Mouse (Mus musculus) MEL (cell line): Measurements from ENCODE around the gene Gng7. TPM values are rescaled to one million over a fixed set of nuclear protein-coding genes. Genes with fewer than 3 reads are reported as not detected.

Source experiments
- DNase-seq: peaks from one replicate; pipeline ENCODE4 v3.0.0; 2011; ENCODE audit warnings: low read depth, low spot score
- H3K27ac ChIP-seq: 2 replicates; pipeline ENCODE4 v1.5.1; 2012; ENCODE audit warnings: low read depth, mild to moderate bottlenecking, control low read depth, low read length, moderate library complexity; ENCODE audit not compliant: control insufficient read depth
- H3K27me3 ChIP-seq, 2 experiments: fragments of 150-350 bp in 1 of 2; sonication (generic) in 1 of 2; 2 replicates each; pipeline ENCODE4 v1.6.1; 2012; ENCODE audit warnings: low read length in 2 of 2, mild to moderate bottlenecking in 2 of 2, improper control_type of control experiment in 1 of 2, moderate library complexity in 1 of 2; ENCODE audit not compliant: insufficient read depth in 2 of 2, control insufficient read depth in 1 of 2
- H3K36me3 ChIP-seq, 2 experiments: 2 replicates each; pipeline ENCODE4 v1.6.1; 2012 to 2014; ENCODE audit warnings: low read length in 2 of 2, improper control_type of control experiment in 1 of 2, inconsistent platforms in 1 of 2, mild to moderate bottlenecking in 1 of 2; ENCODE audit not compliant: insufficient read depth in 2 of 2, control insufficient read depth in 1 of 2
- H3K4me1 ChIP-seq, 2 experiments: fragments of 150-350 bp in 1 of 2; sonication (generic) in 1 of 2; 2 replicates each; pipeline ENCODE4 v1.6.1; 2012; ENCODE audit warnings: low read length in 2 of 2, improper control_type of control experiment in 1 of 2, mild to moderate bottlenecking in 1 of 2; ENCODE audit not compliant: insufficient read depth in 2 of 2, control insufficient read depth in 1 of 2
- H3K4me3 ChIP-seq, 2 experiments: fragments of 150-350 bp in 1 of 2; sonication (generic) in 1 of 2; 2 replicates each; pipeline ENCODE4 v1.5.1; 2012; ENCODE audit warnings: low read depth in 2 of 2, low read length in 2 of 2, mild to moderate bottlenecking in 2 of 2, moderate library complexity in 2 of 2, control low read depth in 1 of 2, improper control_type of control experiment in 1 of 2; ENCODE audit not compliant: control insufficient read depth in 1 of 2, insufficient read depth in 1 of 2
- H3K79me2 ChIP-seq: 2 replicates; pipeline ENCODE4 v1.6.1; 2012; ENCODE audit warnings: mild to moderate bottlenecking, low read length, moderate library complexity; ENCODE audit not compliant: control insufficient read depth, poor library complexity, insufficient read depth
- H3K9ac ChIP-seq: 2 replicates; pipeline ENCODE4 v1.6.1; 2012; ENCODE audit warnings: low read depth, mild to moderate bottlenecking, control low read depth, low read length, moderate library complexity; ENCODE audit not compliant: control insufficient read depth, poor library complexity, severe bottlenecking
- H3K9me3 ChIP-seq: fragments of 150-350 bp; sonication (generic); replicated peaks from 2 replicates; pipeline ENCODE4 v1.6.1; 2012; ENCODE audit warnings: mild to moderate bottlenecking, low read length, improper control_type of control experiment, moderate library complexity; ENCODE audit not compliant: insufficient read depth
- BHLHE40 ChIP-seq: IDR thresholded peaks from 2 replicates; pipeline ENCODE4 v1.6.1; 2012; ENCODE audit warnings: low read depth, mild to moderate bottlenecking, inconsistent platforms, low read length, improper control_type of control experiment, borderline replicate concordance
- CHD1 ChIP-seq: IDR thresholded peaks from 2 replicates; pipeline ENCODE4 v1.6.1; 2012; ENCODE audit warnings: low read depth, mild to moderate bottlenecking, inconsistent platforms, low read length, improper control_type of control experiment
- E2F4 ChIP-seq: IDR thresholded peaks from 2 replicates; pipeline ENCODE4 v1.6.1; 2011; ENCODE audit warnings: low read depth, low read length, improper control_type of control experiment, borderline replicate concordance
- ELF1 ChIP-seq: IDR thresholded peaks from 2 replicates; pipeline ENCODE4 v1.6.1; 2014; ENCODE audit warnings: low read depth, mild to moderate bottlenecking, inconsistent platforms, low read length, improper control_type of control experiment, moderate library complexity
- EP300 ChIP-seq, 2 experiments: IDR thresholded peaks; 2 replicates each; pipeline ENCODE4 v1.6.1; 2011; ENCODE audit warnings: improper control_type of control experiment in 2 of 2, low read length in 2 of 2, low read depth in 1 of 2, mild to moderate bottlenecking in 1 of 2
- ETS1 ChIP-seq: IDR thresholded peaks from 2 replicates; pipeline ENCODE4 v1.6.1; 2012; ENCODE audit warnings: low read depth, mild to moderate bottlenecking, inconsistent platforms, low read length, improper control_type of control experiment, moderate library complexity
- GABPA ChIP-seq: IDR thresholded peaks from 2 replicates; pipeline ENCODE4 v1.6.1; 2012; ENCODE audit warnings: low read depth, mild to moderate bottlenecking, inconsistent platforms, low read length, improper control_type of control experiment, moderate library complexity
- GATA1 ChIP-seq: IDR thresholded peaks from 2 replicates; pipeline ENCODE4 v1.6.1; 2011; ENCODE audit warnings: low read depth, low read length, improper control_type of control experiment
- HCFC1 ChIP-seq: IDR thresholded peaks from 2 replicates; pipeline ENCODE4 v1.6.1; 2012; ENCODE audit warnings: low read depth, mild to moderate bottlenecking, inconsistent platforms, low read length, improper control_type of control experiment, moderate library complexity
- KAT2A ChIP-seq: conservative IDR thresholded peaks from 2 replicates; pipeline ENCODE4 v1.6.1; 2012; ENCODE audit warnings: low read depth, low read length, improper control_type of control experiment, inconsistent platforms
- MAFK ChIP-seq: IDR thresholded peaks from 2 replicates; pipeline ENCODE4 v1.6.1; 2011; ENCODE audit warnings: low read depth, mild to moderate bottlenecking, low read length, improper control_type of control experiment, borderline replicate concordance
- MAX ChIP-seq: IDR thresholded peaks from 2 replicates; pipeline ENCODE4 v1.6.1; 2011; ENCODE audit warnings: low read length, improper control_type of control experiment
- MAZ ChIP-seq: IDR thresholded peaks from 2 replicates; pipeline ENCODE4 v1.6.1; 2012; ENCODE audit warnings: low read depth, mild to moderate bottlenecking, inconsistent platforms, low read length, improper control_type of control experiment
- MEF2A ChIP-seq: IDR thresholded peaks from 2 replicates; pipeline ENCODE4 v1.6.1; 2014; ENCODE audit warnings: low read depth, mild to moderate bottlenecking, inconsistent platforms, low read length, improper control_type of control experiment; ENCODE audit not compliant: poor library complexity, insufficient replicate concordance, severe bottlenecking; ENCODE audit errors: extremely low read depth
- MYB ChIP-seq: IDR thresholded peaks from 2 replicates; pipeline ENCODE4 v1.6.1; 2011; ENCODE audit warnings: mild to moderate bottlenecking, low read depth, low read length, improper control_type of control experiment
- MYC ChIP-seq: IDR thresholded peaks from 2 replicates; pipeline ENCODE4 v1.6.1; 2011; ENCODE audit warnings: low read depth, mild to moderate bottlenecking, low read length, improper control_type of control experiment, moderate library complexity
- NELFE ChIP-seq: IDR thresholded peaks from 2 replicates; pipeline ENCODE4 v1.6.1; 2011; ENCODE audit warnings: low read depth, low read length, improper control_type of control experiment
- NRF1 ChIP-seq: IDR thresholded peaks from 2 replicates; pipeline ENCODE4 v1.6.1; 2014; ENCODE audit warnings: low read depth, mild to moderate bottlenecking, inconsistent platforms, low read length, improper control_type of control experiment, moderate library complexity; ENCODE audit not compliant: poor library complexity, insufficient read depth, severe bottlenecking
- POLR2A ChIP-seq, 2 experiments: IDR thresholded peaks; 2 replicates each; pipeline ENCODE4 v1.6.1; 2011 to 2012; ENCODE audit warnings: low read length in 2 of 2, mild to moderate bottlenecking in 2 of 2, control low read depth in 1 of 2, improper control_type of control experiment in 1 of 2, low read depth in 1 of 2, moderate library complexity in 1 of 2; ENCODE audit not compliant: control insufficient read depth in 1 of 2, insufficient read depth in 1 of 2, poor library complexity in 1 of 2
- POLR2AphosphoS5 ChIP-seq: IDR thresholded peaks from 2 replicates; pipeline ENCODE4 v1.6.1; 2012; ENCODE audit warnings: low read depth, borderline replicate concordance, mild to moderate bottlenecking, inconsistent platforms, low read length, moderate library complexity, mixed read lengths
- RAD21 ChIP-seq: IDR thresholded peaks from 2 replicates; pipeline ENCODE4 v1.6.1; 2011; ENCODE audit warnings: mild to moderate bottlenecking, low read depth, low read length, improper control_type of control experiment
- RCOR1 ChIP-seq: IDR thresholded peaks from 2 replicates; pipeline ENCODE4 v1.6.1; 2012; ENCODE audit warnings: low read depth, mild to moderate bottlenecking, inconsistent platforms, low read length, improper control_type of control experiment
- SIN3A ChIP-seq: IDR thresholded peaks from 2 replicates; pipeline ENCODE4 v1.6.1; 2012; ENCODE audit warnings: low read length, improper control_type of control experiment, inconsistent platforms
- SMC3 ChIP-seq: IDR thresholded peaks from 2 replicates; pipeline ENCODE4 v1.6.1; 2011; ENCODE audit warnings: low read depth, low read length, improper control_type of control experiment
- TAL1 ChIP-seq: IDR thresholded peaks from 2 replicates; pipeline ENCODE4 v1.6.1; 2012; ENCODE audit warnings: mild to moderate bottlenecking, inconsistent platforms, low read length, moderate library complexity, mixed read lengths
- TBP ChIP-seq: IDR thresholded peaks from 2 replicates; pipeline ENCODE4 v1.8.0; 2011; ENCODE audit warnings: low read depth, low read length, improper control_type of control experiment
- TCF12 ChIP-seq: IDR thresholded peaks from 2 replicates; pipeline ENCODE4 v1.6.1; 2014; ENCODE audit warnings: low read depth, mild to moderate bottlenecking, inconsistent platforms, low read length, improper control_type of control experiment, moderate library complexity
- UBTF ChIP-seq: IDR thresholded peaks from 2 replicates; pipeline ENCODE4 v1.6.1; 2012; ENCODE audit warnings: low read depth, mild to moderate bottlenecking, inconsistent platforms, low read length, improper control_type of control experiment, moderate library complexity, borderline replicate concordance; ENCODE audit not compliant: insufficient read depth
- USF1 ChIP-seq: IDR thresholded peaks from 2 replicates; pipeline ENCODE4 v1.6.1; 2014; ENCODE audit warnings: low read depth, mild to moderate bottlenecking, inconsistent platforms, low read length, improper control_type of control experiment, moderate library complexity
- USF2 ChIP-seq, 2 experiments: IDR thresholded peaks; 2 replicates each; pipeline ENCODE4 v1.6.1; 2011 to 2012; ENCODE audit warnings: improper control_type of control experiment in 2 of 2, low read length in 2 of 2, borderline replicate concordance in 1 of 2, inconsistent platforms in 1 of 2, low read depth in 1 of 2, mild to moderate bottlenecking in 1 of 2; ENCODE audit not compliant: insufficient read depth in 1 of 2
- ZC3H11A ChIP-seq: IDR thresholded peaks from 2 replicates; pipeline ENCODE4 v1.6.1; 2012; ENCODE audit warnings: low read depth, mild to moderate bottlenecking, inconsistent platforms, low read length, improper control_type of control experiment
- ZKSCAN1 ChIP-seq: IDR thresholded peaks from 2 replicates; pipeline ENCODE4 v1.6.1; 2012; ENCODE audit warnings: low read depth, mild to moderate bottlenecking, inconsistent platforms, low read length, improper control_type of control experiment, moderate library complexity
- ZMIZ1 ChIP-seq: IDR thresholded peaks from 2 replicates; pipeline ENCODE4 v1.6.1; 2012; ENCODE audit warnings: low read depth, mild to moderate bottlenecking, inconsistent platforms, low read length, improper control_type of control experiment, moderate library complexity
- ZNF384 ChIP-seq: IDR thresholded peaks from 2 replicates; pipeline ENCODE4 v1.6.1; 2012; ENCODE audit warnings: low read depth, mild to moderate bottlenecking, inconsistent platforms, low read length, improper control_type of control experiment
- polyA plus RNA-seq, 2 experiments: library from polyadenylated mRNA; stranded (reverse) in 1 of 2; unstranded in 1 of 2; fragments of >175 nt in 1 of 2; fragments of >200 nt in 1 of 2; gene quantifications; 2 replicates each; pipeline versions ENCODE4 v1.2.1 to v1.2.4; 2012; ENCODE audit warnings: low replicate concordance in 2 of 2, low read depth in 1 of 2; ENCODE audit not compliant: insufficient read length in 2 of 2, insufficient read depth in 1 of 2, missing spikeins in 1 of 2
- total RNA-seq: library from RNA; depleted of rRNA; stranded (reverse); fragments of 300-350 nt; gene quantifications from 2 replicates; pipeline ENCODE4 v1.2.3, GENCODE M21; 2012

Gng7 gene
- total and polyA plus RNA-seq, 3 experiments: 1.3 to 6.2 TPM; not detected in 1

GRCm38 (mm10) chr10:80900318-80901247 is 114.2 kb downstream of the Gng7 start, which contains the start of gene Timm13:
Timm13 (minus strand) TSS chr10:80900969.
- Histone ChIP-seq H3K36me3 (peaks cover 0 to 5% of the 10 kb centered on the region in 2 experiments; a peak in 2 of 4 replicates), H3K4me1 (peaks cover 0 to 8% of the 10 kb centered on the region in 2 experiments; a peak in 2 of 4 replicates)
- DNase-seq: peak; percentile 100
- TF ChIP-seq TAL1 (no peak), MAX (peak; percentile 28), MYC (peak; percentile 69), MAFK (no peak), USF2 (IDR thresholded peaks at IDR 0.05; ENCODE audit: borderline replicate concordance in 1 of 2, insufficient read depth in 1 of 2, low read depth in 1 of 2, low read length in 2 of 2) (no peak), RCOR1 (no peak), RAD21 (no peak), MYB (peak; percentile 32; the same call in 1 of the 2 replicates), HCFC1 (peak; percentile 95), ZNF384 (peak; percentile 98), ELF1 (peak; percentile 88), POLR2A (IDR thresholded peaks at IDR 0.05; ENCODE audit: control insufficient read depth in 1 of 2, insufficient read depth in 1 of 2, low read depth in 1 of 2, low read length in 2 of 2, poor library complexity in 1 of 2) (peak; percentile 89 to 90), MEF2A (no peak), SIN3A (peak; percentile 95), ZKSCAN1 (no peak), GATA1 (no peak), UBTF (no peak), EP300 (IDR thresholded peaks at IDR 0.05; ENCODE audit: low read depth in 1 of 2, low read length in 2 of 2) (no peak), POLR2AphosphoS5 (no peak), E2F4 (no peak), SMC3 (no peak), CHD1 (no peak), ETS1 (peak; percentile 51; the same call in 1 of the 2 replicates), BHLHE40 (no peak), NRF1 (peak; percentile 91), NELFE (peak; percentile 94), GABPA (no peak), TCF12 (peak; percentile 47; the same call in 1 of the 2 replicates), USF1 (0 out of 2 replicates have a peak, but pooled peaks have one; percentile 20), MAZ (peak; percentile 73; the same call in 1 of the 2 replicates), ZC3H11A (no peak), KAT2A (peak; percentile 99), ZMIZ1 (0 out of 2 replicates have a peak, but pooled peaks have one; percentile 39), TBP (peak; percentile 49; the same call in 1 of the 2 replicates)

More at GRCm38 (mm10) chr10:80900318-80901247, 114.2 kb downstream of the Gng7 start, which contains the start of gene Timm13:
- peak within 1 kb of the TSS; percentile 79 for H3K27ac ChIP-seq
- H3K79me2 ChIP-seq: peaks cover 17% of the 10 kb centered on the region
- no peaks in the 10 kb centered on the region for H3K27me3 ChIP-seq
- H3K9ac ChIP-seq: peak within 1 kb of the TSS; percentile 90
- peak within 1 kb of the TSS; percentile 65 to 90 for H3K4me3 ChIP-seq
- H3K9me3 ChIP-seq: no peaks in the 10 kb centered on the region
